Mouse (Mus musculus): ENCODE measurements around the gene Dazap2. TPM values are rescaled to one million over a fixed set of nuclear protein-coding genes. Genes with fewer than 3 reads are reported as not detected.

Gene Dazap2
- total and polyA plus RNA-seq, 3 experiments = 100 to 341 (median 233) TPM

- TF ChIP-seq TAL1 (IDR thresholded peaks at IDR 0.05; ENCODE audit: low read length) = no peak
- TF ChIP-seq NRF1 (IDR thresholded peaks at IDR 0.05; ENCODE audit: insufficient read depth, low read depth, low read length, poor library complexity, severe bottlenecking) = no peak
- no peak for TF ChIP-seq RAD21 (IDR thresholded peaks at IDR 0.05; ENCODE audit: low read depth, low read length)
- no peak for TF ChIP-seq SIN3A (IDR thresholded peaks at IDR 0.05; ENCODE audit: low read length)
- Histone ChIP-seq H3K79me2 (ENCODE audit: control insufficient read depth, insufficient read depth, low read length, poor library complexity) (no peaks in the 10 kb centered on the region), H3K4me3 (ENCODE audit: control insufficient read depth in 1 of 2, insufficient read depth in 1 of 2, low read depth in 2 of 2, low read length in 2 of 2) (no peak overlapping the region)
Measured at GRCm38 (mm10) chr15:100630126-100630525, 15.0 kb downstream of the Dazap2 start.

GRCm38 (mm10) chr15:100631454-100632170 is 16.5 kb downstream of the Dazap2 start:
- no peaks in the 10 kb centered on the region for H3K79me2 ChIP-seq (ENCODE audit: control insufficient read depth, insufficient read depth, low read length, poor library complexity)
- H3K36me3 ChIP-seq (ENCODE audit: control insufficient read depth in 1 of 2, insufficient read depth in 2 of 2, low read length in 2 of 2) = peaks cover 0 to 20% of the 10 kb centered on the region in 2 experiments; a peak in 2 of 4 replicates
- no peak overlapping the region for H3K27ac ChIP-seq (ENCODE audit: control insufficient read depth, low read depth, low read length)
- TF ChIP-seq POLR2AphosphoS2 (IDR thresholded peaks at IDR 0.05; ENCODE audit: low read length) (no peak), EP300 (IDR thresholded peaks at IDR 0.05; ENCODE audit: low read depth in 1 of 2, low read length in 2 of 2) (no peak; a peak in 1 of 4 replicates), NRF1 (IDR thresholded peaks at IDR 0.05; ENCODE audit: insufficient read depth, low read depth, low read length, poor library complexity, severe bottlenecking) (0 out of 2 replicates have a peak, but pooled peaks have one; percentile 17)
- H3K4me3 ChIP-seq (ENCODE audit: control insufficient read depth in 1 of 2, insufficient read depth in 1 of 2, low read depth in 2 of 2, low read length in 2 of 2) = no peak overlapping the region
- peaks cover 4 to 29% of the 10 kb centered on the region in 2 experiments for H3K4me1 ChIP-seq (ENCODE audit: control insufficient read depth in 1 of 2, insufficient read depth in 2 of 2, low read length in 2 of 2)
- H3K27me3 ChIP-seq (ENCODE audit: control insufficient read depth in 1 of 2, insufficient read depth in 2 of 2, low read length in 2 of 2) = 0 out of 4 replicates have a peak, but pooled peaks cover 0 to 2% of the 10 kb centered on the region in 2 experiments
- no peaks in the 10 kb centered on the region for H3K9me3 ChIP-seq (replicated peaks; ENCODE audit: insufficient read depth, low read length)
- DNase-seq (ENCODE audit: low read depth, low spot score) = peak; percentile 47
- no peak overlapping the region for H3K9ac ChIP-seq (ENCODE audit: control insufficient read depth, low read depth, low read length, poor library complexity, severe bottlenecking)

More at GRCm38 (mm10) chr15:100630126-100630525, 15.0 kb downstream of the Dazap2 start:
- Histone ChIP-seq H3K9me3 (replicated peaks; ENCODE audit: insufficient read depth, low read length) (no peaks in the 10 kb centered on the region), H3K27me3 (ENCODE audit: control insufficient read depth in 1 of 2, insufficient read depth in 2 of 2, low read length in 2 of 2) (no peaks in the 10 kb centered on the region), H3K4me1 (ENCODE audit: control insufficient read depth in 1 of 2, insufficient read depth in 2 of 2, low read length in 2 of 2) (peaks cover 4 to 18% of the 10 kb centered on the region in 2 experiments), H3K9ac (ENCODE audit: control insufficient read depth, low read depth, low read length, poor library complexity, severe bottlenecking) (no peak overlapping the region), H3K36me3 (ENCODE audit: control insufficient read depth in 1 of 2, insufficient read depth in 2 of 2, low read length in 2 of 2) (peaks cover 0 to 11% of the 10 kb centered on the region in 2 experiments; a peak in 2 of 4 replicates), H3K27ac (ENCODE audit: control insufficient read depth, low read depth, low read length) (no peak overlapping the region)
- DNase-seq (ENCODE audit: low read depth, low spot score) = no peak

- Histone ChIP-seq H3K27me3 (ENCODE audit: control insufficient read depth in 1 of 2, insufficient read depth in 2 of 2, low read length in 2 of 2) (0 out of 4 replicates have a peak, but pooled peaks cover 0 to 2% of the 10 kb centered on the region in 2 experiments), H3K79me2 (ENCODE audit: control insufficient read depth, insufficient read depth, low read length, poor library complexity) (no peaks in the 10 kb centered on the region; the same call in 1 of the 2 replicates), H3K36me3 (ENCODE audit: control insufficient read depth in 1 of 2, insufficient read depth in 2 of 2, low read length in 2 of 2) (peaks cover 0 to 16% of the 10 kb centered on the region in 2 experiments; a peak in 2 of 4 replicates), H3K9me3 (replicated peaks; ENCODE audit: insufficient read depth, low read length) (no peaks in the 10 kb centered on the region), H3K4me1 (ENCODE audit: control insufficient read depth in 1 of 2, insufficient read depth in 2 of 2, low read length in 2 of 2) (peaks cover 4 to 31% of the 10 kb centered on the region in 2 experiments), H3K9ac (ENCODE audit: control insufficient read depth, low read depth, low read length, poor library complexity, severe bottlenecking) (no peak overlapping the region), H3K27ac (ENCODE audit: control insufficient read depth, low read depth, low read length) (no peak overlapping the region), H3K4me3 (ENCODE audit: control insufficient read depth in 1 of 2, insufficient read depth in 1 of 2, low read depth in 2 of 2, low read length in 2 of 2) (no peak overlapping the region)
- TF ChIP-seq MAZ (IDR thresholded peaks at IDR 0.05; ENCODE audit: low read depth, low read length) (no peak), ZNF384 (IDR thresholded peaks at IDR 0.05; ENCODE audit: low read depth, low read length) (no peak), CHD1 (IDR thresholded peaks at IDR 0.05; ENCODE audit: low read depth, low read length) (no peak), POLR2AphosphoS2 (IDR thresholded peaks at IDR 0.05; ENCODE audit: low read length) (no peak), MXI1 (IDR thresholded peaks at IDR 0.05; ENCODE audit: low read depth, low read length) (no peak)
- DNase-seq (ENCODE audit: low read depth, low spot score) = no peak
Measured at GRCm38 (mm10) chr15:100632323-100632722, 17.2 kb downstream of the Dazap2 start.

Data from MEL (cell line).